Mouse (Mus musculus): ENCODE measurements around the gene Nav2. TPM values are rescaled to one million over a fixed set of nuclear protein-coding genes. Genes with fewer than 3 reads are reported as not detected.

The Nav2 gene
- total RNA-seq, 4 experiments from 2014 or later: 31.3 to 55.8 (median 41.0) TPM

GRCm38 (mm10) chr7:49397441-49398003, 489.0 kb downstream of the Nav2 start:
- peak; percentile 33 for DNase-seq (ENCODE audit: low spot score)

DNA sequence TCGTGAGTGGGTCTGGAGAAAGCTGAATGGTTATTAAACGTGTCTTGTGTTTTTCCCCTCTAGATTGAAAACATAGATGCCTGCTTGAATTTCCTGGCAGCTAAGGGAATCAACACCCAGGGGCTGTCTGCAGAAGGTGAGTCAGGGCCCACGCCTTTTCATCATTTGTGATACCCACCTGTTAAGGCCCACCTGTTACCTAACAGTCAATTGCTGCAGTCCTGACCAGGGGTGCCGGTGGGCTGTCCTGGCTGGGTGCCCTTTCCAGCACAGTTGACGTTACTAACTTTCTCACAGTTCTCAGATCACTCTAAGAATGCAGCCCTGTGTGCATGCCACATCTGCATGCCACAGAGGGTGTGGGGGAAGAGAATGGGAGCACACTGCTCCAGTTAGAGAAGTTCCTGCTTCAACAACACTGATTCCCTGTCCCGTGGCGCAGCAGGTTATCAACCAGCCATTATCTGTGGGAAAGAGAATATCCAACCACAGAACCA, 489.6 kb downstream of the Nav2 start:
- no peak for DNase-seq (ENCODE audit: low spot score)

GRCm38 (mm10) chr7:49399314-49399713, 490.8 kb downstream of the Nav2 start:
- peak; percentile 49 for DNase-seq (ENCODE audit: low spot score)

GRCm38 (mm10) chr7:49400463-49400862, 491.9 kb downstream of the Nav2 start:
- no peak for DNase-seq (ENCODE audit: low spot score)

GRCm38 (mm10) chr7:49402526-49402925, 494.0 kb downstream of the Nav2 start:
- DNase-seq (ENCODE audit: low spot score): peak; percentile 20

DNA sequence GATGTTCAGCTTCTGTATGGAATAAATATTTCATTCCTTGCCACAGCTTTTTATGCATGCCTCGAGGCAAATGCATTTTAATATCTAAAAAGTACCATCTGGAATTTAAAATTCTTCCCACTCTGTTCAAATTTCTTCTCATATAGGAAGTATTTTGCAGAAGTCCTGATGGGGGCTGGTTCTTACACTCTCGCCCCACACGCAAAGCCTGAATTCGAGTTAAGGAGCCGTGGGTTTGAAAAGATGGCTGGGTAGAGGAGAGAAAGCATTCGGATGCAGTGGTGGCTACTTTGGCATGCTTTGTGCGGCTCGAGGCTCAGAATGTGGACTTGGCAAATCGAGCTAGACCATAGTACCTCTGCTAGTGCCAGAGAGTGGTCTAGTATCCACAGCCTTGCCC, 499.2 kb downstream of the Nav2 start:
- DNase-seq (ENCODE audit: low spot score): no peak

- no peak for DNase-seq (ENCODE audit: low spot score)
Measured at GRCm38 (mm10) chr7:49408625-49409024, 500.1 kb downstream of the Nav2 start.

- no peak for DNase-seq (ENCODE audit: low spot score)
Measured at GRCm38 (mm10) chr7:49409265-49409664, 500.7 kb downstream of the Nav2 start.

DNA sequence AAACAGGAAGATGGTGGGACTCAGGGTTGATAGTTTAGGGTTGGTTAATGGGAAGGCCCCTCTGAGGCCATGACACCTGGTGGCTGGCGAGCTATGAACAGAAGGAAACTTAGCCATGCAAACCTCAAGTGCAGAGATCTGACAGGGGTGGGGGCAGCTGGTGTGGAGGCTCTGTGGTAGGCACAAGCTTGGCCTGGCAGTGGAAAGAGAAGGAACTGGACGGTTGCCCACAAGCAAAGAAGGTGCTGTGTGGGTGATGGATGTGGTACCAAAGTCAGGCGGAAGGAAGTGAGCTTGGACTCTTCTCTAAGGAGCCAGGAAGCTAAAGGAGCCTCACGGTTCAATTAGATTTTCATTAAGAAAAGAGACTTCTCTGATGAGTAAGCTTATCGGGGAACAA, 501.7 kb downstream of the Nav2 start:
- no peak for DNase-seq (ENCODE audit: low spot score)

- DNase-seq (ENCODE audit: low spot score): no peak
Measured at GRCm38 (mm10) chr7:49410892-49411291, 502.4 kb downstream of the Nav2 start.

- no peak for DNase-seq (ENCODE audit: low spot score)
Measured at GRCm38 (mm10) chr7:49411803-49412202, 503.3 kb downstream of the Nav2 start.

DNA sequence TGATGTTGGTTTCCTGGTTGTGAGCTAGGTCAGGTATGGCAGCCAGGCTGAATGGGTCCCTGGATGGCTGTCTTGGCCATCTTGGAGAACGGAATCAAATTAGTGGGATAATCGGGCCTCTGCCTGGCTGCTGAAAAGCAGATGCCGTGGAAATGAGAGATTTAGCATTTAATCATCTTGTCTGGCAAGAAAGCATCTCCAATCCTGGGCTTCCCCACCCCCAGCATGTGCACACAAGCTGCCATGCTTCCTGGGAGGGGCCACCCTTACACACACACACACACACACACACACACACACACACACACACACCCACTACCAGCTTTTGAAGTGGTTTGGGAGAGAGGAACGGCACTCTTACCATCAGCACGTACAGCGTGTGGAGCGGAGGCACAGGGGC, 506.6 kb downstream of the Nav2 start:
- DNase-seq (ENCODE audit: low spot score): no peak

- DNase-seq (ENCODE audit: low spot score): no peak
Measured at GRCm38 (mm10) chr7:49415716-49416115, 507.2 kb downstream of the Nav2 start.

GRCm38 (mm10) chr7:49418841-49419240, 510.3 kb downstream of the Nav2 start:
- DNase-seq (ENCODE audit: low spot score): no peak

- no peak for DNase-seq (ENCODE audit: low spot score)
Measured at GRCm38 (mm10) chr7:49420139-49420802, 511.8 kb downstream of the Nav2 start.

GRCm38 (mm10) chr7:49421261-49421660, 512.7 kb downstream of the Nav2 start:
- no peak for DNase-seq (ENCODE audit: low spot score)

DNA sequence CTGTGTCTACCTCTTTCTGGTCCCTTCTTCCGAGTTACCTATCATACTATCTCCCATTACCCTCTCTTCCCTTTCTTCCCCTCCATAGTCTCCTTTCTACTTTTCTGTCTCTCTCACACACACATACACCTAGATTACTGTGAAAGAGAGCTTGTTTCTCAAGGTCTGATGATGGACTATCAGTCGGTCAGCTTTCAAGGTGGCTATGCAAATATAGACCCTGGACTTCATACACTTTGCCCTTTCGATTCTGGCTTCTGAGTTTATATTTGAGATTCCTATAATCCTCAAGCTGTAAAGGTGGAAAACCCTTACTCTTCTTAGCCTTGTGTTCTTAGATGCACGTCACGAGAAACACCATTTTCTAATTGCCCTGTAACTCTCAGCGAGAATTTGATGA, 515.4 kb downstream of the Nav2 start:
- DNase-seq (ENCODE audit: low spot score): no peak

GRCm38 (mm10) chr7:49426060-49426459, 517.5 kb downstream of the Nav2 start:
- DNase-seq (ENCODE audit: low spot score): peak; percentile 23

- DNase-seq (ENCODE audit: low spot score): no peak
Measured at GRCm38 (mm10) chr7:49427843-49428242, 519.3 kb downstream of the Nav2 start.

- DNase-seq (ENCODE audit: low spot score): no peak
Measured at GRCm38 (mm10) chr7:49428947-49429346, 520.4 kb downstream of the Nav2 start.

GRCm38 (mm10) chr7:49430808-49431207, 522.3 kb downstream of the Nav2 start:
- peak; percentile 25 for DNase-seq (ENCODE audit: low spot score)

DNA sequence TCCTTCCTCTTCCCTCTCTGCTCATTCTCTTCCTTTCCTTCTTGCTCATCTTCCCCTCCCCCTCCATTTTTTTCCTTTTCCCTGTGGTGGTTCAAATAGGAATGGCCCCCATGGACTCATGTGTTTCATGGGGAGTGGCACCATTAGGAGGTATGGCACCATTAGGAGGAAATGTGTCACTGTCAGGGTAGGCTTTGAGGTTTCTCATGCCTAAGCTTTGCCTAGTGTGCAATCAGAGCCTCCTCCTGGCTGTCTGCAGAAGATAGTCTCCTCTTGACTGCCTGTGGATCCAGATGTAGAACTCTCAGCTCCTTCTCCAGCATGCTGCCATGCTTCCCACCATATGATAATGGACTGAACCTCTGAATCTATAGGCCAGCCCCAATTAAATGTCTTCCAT, 525.4 kb downstream of the Nav2 start:
- no peak for DNase-seq (ENCODE audit: low spot score)

DNA sequence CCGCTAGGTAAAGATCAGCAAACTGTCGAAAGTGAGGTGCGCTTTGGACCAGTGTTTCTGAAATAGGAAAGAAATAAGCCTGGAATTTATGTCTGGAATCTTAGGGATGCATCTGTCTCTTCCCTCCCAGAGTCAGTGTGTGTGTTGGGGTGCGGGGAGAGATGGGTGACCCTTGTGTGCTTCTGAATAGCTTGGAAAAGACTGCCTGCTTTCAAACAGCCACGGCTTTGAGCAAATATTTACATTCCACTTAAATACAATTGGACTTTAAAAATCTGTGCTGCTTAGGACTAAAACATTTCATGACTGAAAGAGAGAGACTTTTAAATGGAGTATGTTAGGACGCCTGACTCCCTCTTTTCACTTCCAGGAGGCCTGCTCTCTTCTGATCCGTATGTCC, 528.0 kb downstream of the Nav2 start:
- no peak for DNase-seq (ENCODE audit: low spot score)

- no peak for DNase-seq (ENCODE audit: low spot score)
Measured at GRCm38 (mm10) chr7:49437901-49438300, 529.4 kb downstream of the Nav2 start.
